Mouse (Mus musculus) hindbrain, embryonic 14.5 days (tissue): Measurements from ENCODE around the gene Slc12a7. TPM values are rescaled to one million over a fixed set of nuclear protein-coding genes. Genes with fewer than 3 reads are reported as not detected.

Source experiments
- ATAC-seq: fragments of 200-750 bp; cut with Nextera tagmentation; 2 replicates; pipeline ENCODE4 v1.8.0; 2017; ENCODE audit warnings: moderate number of reproducible peaks, mild to moderate bottlenecking, moderate TSS enrichment, moderate library complexity; ENCODE audit not compliant: low FRiP score
- DNase-seq: peaks from one replicate; pipeline ENCODE4 v3.0.0-alpha.2; 2015; ENCODE audit warnings: low spot score
- H3K27ac ChIP-seq: fragments of 300-500 bp; sonication (generic); 2 replicates; pipeline ENCODE4 v1.5.1; 2014; ENCODE audit warnings: mild to moderate bottlenecking, moderate library complexity
- H3K27me3 ChIP-seq: fragments of 300-500 bp; sonication (generic); 2 replicates; pipeline ENCODE4 v1.6.1; 2014; ENCODE audit warnings: mild to moderate bottlenecking, low read length, mixed read lengths; ENCODE audit not compliant: control insufficient read depth, insufficient read depth
- H3K36me3 ChIP-seq: fragments of 300-500 bp; sonication (generic); replicated peaks from 2 replicates; pipeline ENCODE4 v1.6.1; 2014; ENCODE audit not compliant: control insufficient read depth, insufficient read depth
- H3K4me1 ChIP-seq: fragments of 300-500 bp; sonication (generic); replicated peaks from 2 replicates; pipeline ENCODE4 v1.6.1; 2014; ENCODE audit warnings: antibody characterized with exemption, low read length, mixed read lengths; ENCODE audit not compliant: control insufficient read depth, insufficient read depth
- H3K4me2 ChIP-seq: fragments of 300-500 bp; sonication (generic); replicated peaks from 2 replicates; pipeline ENCODE4 v1.6.1; 2014; ENCODE audit warnings: mild to moderate bottlenecking, moderate library complexity
- H3K4me3 ChIP-seq: fragments of 300-500 bp; sonication (generic); replicated peaks from 2 replicates; pipeline ENCODE4 v1.5.1; 2014; ENCODE audit warnings: mild to moderate bottlenecking, low read length
- H3K9ac ChIP-seq: fragments of 300-500 bp; sonication (generic); 2 replicates; pipeline ENCODE4 v1.6.1; 2014
- H3K9me3 ChIP-seq: fragments of 300-500 bp; sonication (generic); 2 replicates; pipeline ENCODE4 v1.6.1; 2016; ENCODE audit warnings: low read length; ENCODE audit not compliant: control insufficient read depth
- WGBS: fragments of 180-500 bp; shearing (Covaris S2); extraction: QIAGEN DNeasy Blood & Tissue Kit; methylation state at CpG from one replicate; pipeline ENCODE4 v1.1.7; 2014; 5-methylcytosine and 5-hydroxymethylcytosine counted together
- polyA plus RNA-seq: library from polyadenylated mRNA; unstranded; fragments of >200 nt; fragmentation: Nextera tagmentation; extraction: Ambion mirVana; gene quantifications from 2 replicates; pipeline ENCODE4 v1.2.1, GENCODE M21; 2014

The Slc12a7 gene
- polyA plus RNA-seq, result 10.5 and 10.6 TPM in 2 replicates

- Histone ChIP-seq H3K4me3 (peak within 1 kb of the TSS; percentile 33), H3K27me3 (peaks cover 13% of the 10 kb centered on the region), H3K27ac (no peak within 1 kb of the TSS), H3K36me3 (no peaks in the 10 kb centered on the region), H3K9me3 (no peaks in the 10 kb centered on the region), H3K4me1 (0 out of 2 replicates have a peak, but pooled peaks cover 3% of the 10 kb centered on the region), H3K9ac (peak within 1 kb of the TSS; percentile 46), H3K4me2 (peak within 1 kb of the TSS; percentile 64)
- ATAC-seq, result peak; percentile 46
- DNase-seq, result no peak
- WGBS, result 5% methylated on average over 47 of the region's 48 CpGs
Observed at GRCm38 (mm10) chr13:73732742-73733700, at the start of gene Slc12a7. Slc12a7 (plus strand) TSS chr13:73733094.

- no peaks in the 10 kb centered on the region for H3K9me3 ChIP-seq
- H3K36me3 ChIP-seq, result no peaks in the 10 kb centered on the region
- H3K27ac ChIP-seq, result no peak overlapping the region
- H3K9ac ChIP-seq, result no peak overlapping the region
- ATAC-seq (no peak), DNase-seq (no peak)
- no peaks in the 10 kb centered on the region for H3K27me3 ChIP-seq
- no peak overlapping the region for H3K4me3 ChIP-seq
- no peaks in the 10 kb centered on the region for H3K4me1 ChIP-seq
- H3K4me2 ChIP-seq, result no peak overlapping the region
- 91% methylated on average over 11 of the region's 11 CpGs for WGBS
Observed at GRCm38 (mm10) chr13:73683682-73684081, 49.2 kb upstream of the Slc12a7 start.

GRCm38 (mm10) chr13:73684412-73684811, 48.5 kb upstream of the Slc12a7 start:
- no peak overlapping the region for H3K9ac ChIP-seq
- no peaks in the 10 kb centered on the region for H3K4me1 ChIP-seq
- no peak overlapping the region for H3K4me3 ChIP-seq
- DNase-seq (no peak), ATAC-seq (no peak)
- WGBS, result 78% methylated on average over 1 of the region's 1 CpGs
- H3K4me2 ChIP-seq, result no peak overlapping the region
- no peaks in the 10 kb centered on the region for H3K36me3 ChIP-seq
- H3K27ac ChIP-seq, result no peak overlapping the region
- H3K9me3 ChIP-seq, result no peaks in the 10 kb centered on the region
- no peaks in the 10 kb centered on the region for H3K27me3 ChIP-seq

GRCm38 (mm10) chr13:73685502-73685901, 47.4 kb upstream of the Slc12a7 start:
- H3K36me3 ChIP-seq, result no peaks in the 10 kb centered on the region
- WGBS, result 91% methylated on average over 6 of the region's 6 CpGs
- H3K27ac ChIP-seq, result no peak overlapping the region
- H3K27me3 ChIP-seq, result no peaks in the 10 kb centered on the region
- H3K4me1 ChIP-seq, result no peaks in the 10 kb centered on the region
- no peak for ATAC-seq
- no peak for DNase-seq
- H3K9ac ChIP-seq, result no peak overlapping the region
- H3K9me3 ChIP-seq, result no peaks in the 10 kb centered on the region
- no peak overlapping the region for H3K4me3 ChIP-seq
- no peak overlapping the region for H3K4me2 ChIP-seq

- Histone ChIP-seq H3K9ac (no peak overlapping the region), H3K27ac (no peak overlapping the region), H3K36me3 (no peaks in the 10 kb centered on the region), H3K4me3 (no peak overlapping the region), H3K4me2 (no peak overlapping the region), H3K9me3 (no peaks in the 10 kb centered on the region), H3K27me3 (no peaks in the 10 kb centered on the region), H3K4me1 (no peaks in the 10 kb centered on the region)
- DNase-seq, result no peak
- no peak for ATAC-seq
- 70% methylated on average over 3 of the region's 3 CpGs for WGBS
Observed at GRCm38 (mm10) chr13:73687601-73688000, 45.3 kb upstream of the Slc12a7 start.

- Histone ChIP-seq H3K27ac (no peak overlapping the region), H3K27me3 (no peaks in the 10 kb centered on the region), H3K9me3 (no peaks in the 10 kb centered on the region), H3K36me3 (no peaks in the 10 kb centered on the region), H3K9ac (no peak overlapping the region), H3K4me1 (no peaks in the 10 kb centered on the region), H3K4me3 (no peak overlapping the region), H3K4me2 (no peak overlapping the region)
- DNase-seq (no peak), ATAC-seq (no peak)
- WGBS, result 82% methylated on average over 4 of the region's 4 CpGs
Observed at GRCm38 (mm10) chr13:73688934-73689333, 44.0 kb upstream of the Slc12a7 start.

GRCm38 (mm10) chr13:73692249-73692868, 40.5 kb upstream of the Slc12a7 start:
- 29% methylated on average over 10 of the region's 10 CpGs for WGBS
- Histone ChIP-seq H3K4me1 (no peaks in the 10 kb centered on the region), H3K36me3 (no peaks in the 10 kb centered on the region), H3K9me3 (no peaks in the 10 kb centered on the region), H3K9ac (no peak overlapping the region), H3K4me2 (no peak overlapping the region), H3K27ac (no peak overlapping the region), H3K27me3 (no peaks in the 10 kb centered on the region), H3K4me3 (no peak overlapping the region)
- ATAC-seq (peak; percentile 66; the same call in 1 of the 2 replicates), DNase-seq (peak; percentile 57)

GRCm38 (mm10) chr13:73693333-73693732, 39.6 kb upstream of the Slc12a7 start:
- Histone ChIP-seq H3K4me1 (no peaks in the 10 kb centered on the region), H3K27me3 (no peaks in the 10 kb centered on the region), H3K27ac (no peak overlapping the region), H3K9ac (no peak overlapping the region), H3K36me3 (no peaks in the 10 kb centered on the region), H3K4me2 (no peak overlapping the region), H3K9me3 (no peaks in the 10 kb centered on the region), H3K4me3 (no peak overlapping the region)
- DNase-seq (no peak), ATAC-seq (no peak)
- WGBS, result 67% methylated on average over 2 of the region's 2 CpGs

GRCm38 (mm10) chr13:73694972-73695371, 37.9 kb upstream of the Slc12a7 start:
- no peaks in the 10 kb centered on the region for H3K36me3 ChIP-seq
- no peak overlapping the region for H3K4me2 ChIP-seq
- 100% methylated on average over 1 of the region's 1 CpGs for WGBS
- no peak for DNase-seq
- H3K4me3 ChIP-seq, result no peak overlapping the region
- no peak overlapping the region for H3K27ac ChIP-seq
- no peak for ATAC-seq
- H3K4me1 ChIP-seq, result no peaks in the 10 kb centered on the region
- H3K9ac ChIP-seq, result no peak overlapping the region
- no peaks in the 10 kb centered on the region for H3K27me3 ChIP-seq
- H3K9me3 ChIP-seq, result no peaks in the 10 kb centered on the region
